Mouse (Mus musculus) midbrain, embryonic 10.5 days (tissue): ENCODE measurements at regions not wholly inside any gene's neighbourhood (a gene's known extent, or its start where the extent isn't known, plus 50 kb on each side); places are given as distances from the start of the nearest gene placed in this dataset.

Source experiments
- DNase-seq: peaks from one replicate; pipeline ENCODE4 v3.0.0-alpha.2; 2017; ENCODE audit warnings: low spot score
- H3K27ac ChIP-seq: fragments of 300-500 bp; sonication (generic); replicated peaks from 2 replicates; pipeline ENCODE4 v1.5.1; 2016; ENCODE audit warnings: mild to moderate bottlenecking
- H3K27me3 ChIP-seq: fragments of 300-500 bp; sonication (generic); 2 replicates; pipeline ENCODE4 v1.6.1; 2016; ENCODE audit warnings: low read depth, mild to moderate bottlenecking; ENCODE audit not compliant: poor library complexity, severe bottlenecking
- H3K36me3 ChIP-seq: fragments of 300-500 bp; sonication (generic); 2 replicates; pipeline ENCODE4 v1.6.1; 2016; ENCODE audit warnings: mild to moderate bottlenecking, moderate library complexity
- H3K4me1 ChIP-seq: fragments of 300-500 bp; sonication (generic); 2 replicates; pipeline ENCODE4 v1.6.1; 2016
- H3K4me3 ChIP-seq: fragments of 300-500 bp; sonication (generic); 2 replicates; pipeline ENCODE4 v1.5.1; 2016; ENCODE audit warnings: mild to moderate bottlenecking, moderate library complexity
- H3K9me3 ChIP-seq: fragments of 300-500 bp; sonication (generic); replicated peaks from 2 replicates; pipeline ENCODE4 v1.6.1; 2016; ENCODE audit warnings: mild to moderate bottlenecking
- WGBS: fragments of 180-500 bp; shearing (Covaris S2); methylation state at CpG from one replicate; pipeline ENCODE4 v1.1.7; 2016; 5-methylcytosine and 5-hydroxymethylcytosine counted together

DNA sequence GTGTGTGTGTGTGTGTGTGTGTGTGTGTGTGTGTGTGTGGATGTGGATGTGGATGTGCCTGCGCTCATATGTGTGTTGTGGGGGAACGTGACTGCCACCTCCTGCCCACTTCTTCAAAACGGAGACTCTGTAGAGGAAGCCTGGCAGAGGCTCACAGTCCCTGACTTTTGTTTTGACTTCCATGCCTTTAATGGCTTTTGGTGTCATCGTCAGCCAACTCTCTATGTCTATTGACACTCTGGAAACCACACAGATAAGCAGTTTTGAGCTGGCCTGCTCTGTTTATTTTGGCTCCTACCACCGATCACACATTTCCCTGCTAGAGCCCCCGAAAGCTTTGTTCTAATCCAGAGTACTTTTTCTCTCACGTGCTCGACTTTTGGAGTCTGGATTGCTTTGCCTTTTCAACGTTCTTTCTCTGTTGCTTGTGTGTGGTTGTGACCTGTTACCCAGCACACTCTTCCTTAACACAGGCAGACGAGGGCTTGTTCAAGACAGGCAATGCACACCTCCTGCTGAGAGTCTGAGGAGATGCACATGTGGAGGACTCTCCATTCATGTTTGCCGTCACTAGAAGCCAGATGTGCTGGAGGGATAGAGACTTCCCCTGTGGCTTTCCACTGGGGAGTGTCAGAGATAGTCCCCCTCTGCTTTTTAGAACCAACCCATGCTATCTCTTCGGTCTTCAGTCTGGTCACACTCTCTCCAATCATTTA, 78.6 kb upstream of the S1pr1 start:
- Histone ChIP-seq H3K36me3 (no peaks in the 10 kb centered on the region), H3K4me3 (no peak overlapping the region), H3K27me3 (no peaks in the 10 kb centered on the region), H3K4me1 (no peaks in the 10 kb centered on the region), H3K9me3 (no peaks in the 10 kb centered on the region), H3K27ac (no peak overlapping the region; the same call in 1 of the 2 replicates)
- 63% methylated on average over 12 of the region's 12 CpGs for WGBS
- DNase-seq, result no peak

DNA sequence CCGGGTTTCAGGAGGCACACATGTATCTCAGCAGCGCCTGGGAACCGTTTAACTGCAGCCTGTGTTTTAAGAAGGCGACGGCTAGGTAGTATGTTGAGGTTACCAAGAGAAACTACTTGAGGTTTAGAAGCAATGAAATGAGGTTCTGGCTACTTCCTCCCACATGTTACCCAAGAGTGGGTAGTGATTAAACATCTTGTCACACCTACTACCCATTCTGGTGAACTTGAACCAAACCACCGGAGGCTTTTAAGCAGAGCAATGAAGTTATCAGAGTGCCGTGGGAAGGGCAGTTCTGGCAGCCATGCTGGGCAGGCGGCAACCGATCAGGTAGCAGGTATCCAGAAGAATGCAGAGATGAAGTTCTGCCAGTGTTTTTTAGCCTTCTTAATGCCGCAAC, 84.5 kb upstream of the S1pr1 start:
- no peak overlapping the region for H3K4me3 ChIP-seq
- no peaks in the 10 kb centered on the region for H3K27me3 ChIP-seq
- H3K27ac ChIP-seq, result no peak overlapping the region
- no peaks in the 10 kb centered on the region for H3K9me3 ChIP-seq
- H3K4me1 ChIP-seq, result peaks cover 4% of the 10 kb centered on the region; the same call in 1 of the 2 replicates
- no peak for DNase-seq
- WGBS, result 93% methylated on average over 10 of the region's 10 CpGs
- H3K36me3 ChIP-seq, result no peaks in the 10 kb centered on the region

DNA sequence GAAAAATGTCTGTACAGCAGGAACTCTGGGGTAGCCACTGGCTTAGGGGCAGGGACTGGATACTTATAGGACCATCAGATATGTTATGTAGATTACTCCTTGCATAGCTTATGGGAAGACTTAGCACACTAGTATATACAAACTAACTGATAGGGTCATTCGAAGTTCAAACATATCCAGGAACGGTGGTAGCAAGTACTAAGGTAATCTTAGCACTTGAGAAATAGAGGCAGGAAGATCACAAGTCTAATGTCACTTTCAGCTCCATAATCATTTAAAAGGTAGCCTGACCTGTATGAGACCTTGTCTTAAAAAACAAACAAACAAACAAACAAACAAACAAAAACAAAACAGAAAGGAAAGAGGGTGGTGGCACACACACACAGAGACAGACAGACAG, 85.1 kb upstream of the S1pr1 start:
- no peaks in the 10 kb centered on the region for H3K9me3 ChIP-seq
- no peaks in the 10 kb centered on the region for H3K36me3 ChIP-seq
- H3K4me1 ChIP-seq, result peaks cover 4% of the 10 kb centered on the region; the same call in 1 of the 2 replicates
- no peak overlapping the region for H3K27ac ChIP-seq
- 88% methylated on average over 2 of the region's 2 CpGs for WGBS
- no peak overlapping the region for H3K4me3 ChIP-seq
- H3K27me3 ChIP-seq, result no peaks in the 10 kb centered on the region
- DNase-seq, result no peak

DNA sequence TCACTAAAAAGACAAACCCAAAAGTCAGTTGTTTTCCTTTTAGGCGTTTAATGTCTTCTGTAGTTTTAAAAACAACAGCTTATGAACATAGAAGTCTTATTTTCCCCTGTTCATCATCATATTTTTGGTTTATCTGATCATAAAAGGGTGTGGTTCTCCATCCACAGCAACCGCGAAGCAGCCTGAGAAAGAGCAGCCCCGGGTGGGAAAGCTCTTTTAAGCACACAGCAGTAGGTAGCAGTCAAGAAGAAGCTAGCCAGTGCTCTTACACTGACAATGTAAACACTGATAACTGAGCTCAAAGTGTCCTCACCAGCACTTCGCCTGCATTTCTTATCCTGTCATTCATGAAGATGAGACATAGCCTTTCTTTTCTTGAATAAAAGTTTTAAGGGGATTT, 86.0 kb upstream of the S1pr1 start:
- Histone ChIP-seq H3K4me1 (peaks cover 4% of the 10 kb centered on the region; the same call in 1 of the 2 replicates), H3K36me3 (no peaks in the 10 kb centered on the region), H3K9me3 (no peaks in the 10 kb centered on the region), H3K4me3 (no peak overlapping the region), H3K27me3 (no peaks in the 10 kb centered on the region), H3K27ac (no peak overlapping the region)
- 52% methylated on average over 5 of the region's 5 CpGs for WGBS
- no peak for DNase-seq

DNA sequence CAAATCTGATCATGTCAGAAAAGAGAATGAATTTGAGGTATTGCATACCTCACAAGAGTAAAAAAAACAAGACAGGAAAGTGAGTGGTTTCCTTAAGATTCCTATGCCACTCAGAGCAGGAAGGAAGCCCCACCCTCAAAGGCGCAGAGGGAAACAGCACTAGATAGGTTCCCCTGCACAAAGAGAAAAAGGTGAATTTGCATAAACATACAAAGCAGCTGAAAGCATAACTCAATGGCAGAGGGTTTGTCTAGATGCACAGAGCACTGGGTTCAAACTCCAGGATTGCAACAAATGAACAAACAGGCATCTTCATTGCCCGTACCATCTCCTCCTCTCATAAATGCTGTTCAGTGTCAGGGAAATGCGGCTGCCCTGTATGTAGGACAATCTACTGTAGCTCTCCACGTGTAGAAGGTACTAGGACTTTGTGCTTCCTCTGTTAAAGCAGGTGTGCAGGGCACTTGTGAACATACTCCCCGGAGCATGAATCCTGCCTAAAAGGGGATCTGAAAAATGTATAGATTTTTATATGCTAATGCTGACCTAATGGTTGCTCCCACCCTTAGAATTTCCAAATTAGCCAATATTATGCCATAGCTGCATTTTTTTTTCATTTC, 85.9 kb upstream of the Dph5 start:
- WGBS, result 85% methylated on average over 5 of the region's 5 CpGs
- Histone ChIP-seq H3K4me3 (no peak overlapping the region), H3K9me3 (no peaks in the 10 kb centered on the region), H3K4me1 (peaks cover 4% of the 10 kb centered on the region; the same call in 1 of the 2 replicates), H3K27ac (no peak overlapping the region), H3K36me3 (no peaks in the 10 kb centered on the region), H3K27me3 (no peaks in the 10 kb centered on the region)
- DNase-seq, result no peak

DNA sequence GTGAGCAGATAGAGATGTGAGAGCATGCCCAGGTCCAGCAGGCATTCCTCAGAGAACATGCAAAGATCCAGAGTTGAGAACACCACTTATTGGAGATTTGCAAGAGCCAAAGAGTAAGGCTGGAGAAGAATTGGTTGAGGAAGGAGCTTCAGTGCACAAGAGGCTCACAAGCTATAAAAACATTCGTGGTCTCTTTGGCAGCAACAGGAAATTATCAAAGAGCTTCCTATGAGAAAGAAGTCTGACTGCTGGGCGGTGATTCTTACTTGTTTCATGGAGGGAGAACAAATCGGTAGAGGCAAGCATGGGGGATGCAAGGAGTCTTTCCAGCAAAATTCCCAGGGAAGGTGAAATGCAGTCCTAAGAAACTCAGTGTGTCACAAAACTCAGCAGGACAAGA, 83.0 kb upstream of the Dph5 start:
- WGBS, result 84% methylated on average over 3 of the region's 3 CpGs
- no peak overlapping the region for H3K27ac ChIP-seq
- H3K27me3 ChIP-seq, result no peaks in the 10 kb centered on the region
- no peaks in the 10 kb centered on the region for H3K36me3 ChIP-seq
- peaks cover 4% of the 10 kb centered on the region; the same call in 1 of the 2 replicates for H3K4me1 ChIP-seq
- DNase-seq, result no peak
- no peak overlapping the region for H3K4me3 ChIP-seq
- H3K9me3 ChIP-seq, result no peaks in the 10 kb centered on the region

DNA sequence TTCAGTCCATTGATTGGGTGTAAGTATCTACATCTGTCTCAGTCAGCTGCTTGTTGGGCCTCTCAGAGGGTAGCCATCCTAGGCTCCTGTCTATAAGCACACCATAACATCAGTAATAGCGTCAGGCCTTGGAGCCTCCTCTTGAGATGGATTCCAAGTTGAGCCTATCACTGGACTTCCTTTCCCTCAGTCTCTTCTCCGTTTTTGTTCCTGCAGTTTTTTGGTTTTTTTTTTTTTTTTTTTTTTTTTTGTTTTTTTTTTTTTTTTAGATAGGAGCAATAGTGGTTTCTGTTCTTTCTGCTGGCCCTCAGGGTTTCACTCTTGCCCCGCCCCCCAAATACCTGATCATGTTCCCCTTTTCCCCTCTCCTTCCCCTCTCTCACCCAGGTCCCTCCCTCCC, 80.6 kb upstream of the Dph5 start:
- WGBS, result 79% methylated on average over 3 of the region's 3 CpGs
- no peak overlapping the region for H3K27ac ChIP-seq
- no peaks in the 10 kb centered on the region for H3K27me3 ChIP-seq
- H3K4me1 ChIP-seq, result peaks cover 4% of the 10 kb centered on the region; the same call in 1 of the 2 replicates
- no peak overlapping the region for H3K4me3 ChIP-seq
- H3K36me3 ChIP-seq, result no peaks in the 10 kb centered on the region
- H3K9me3 ChIP-seq, result no peaks in the 10 kb centered on the region
- DNase-seq, result no peak

DNA sequence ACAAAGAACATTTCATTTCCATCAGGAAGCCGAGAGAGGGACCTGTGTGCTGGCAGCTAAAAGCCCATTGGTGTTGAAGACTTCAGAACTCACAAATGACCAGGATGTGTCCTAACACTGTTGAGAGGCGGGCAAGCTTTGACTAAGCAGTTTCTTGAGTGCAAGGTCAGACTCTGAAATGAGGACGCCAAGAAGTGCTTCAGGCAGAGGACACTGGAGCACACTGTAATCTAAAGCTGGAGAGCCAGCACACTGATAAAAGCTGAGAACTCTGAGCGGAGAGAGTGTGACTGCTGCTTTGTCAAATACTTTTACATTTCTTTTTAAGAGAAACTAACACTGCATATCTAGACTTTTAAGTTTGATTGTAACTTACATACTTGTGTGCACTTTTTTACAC, 72.5 kb upstream of the Dph5 start:
- H3K36me3 ChIP-seq, result no peaks in the 10 kb centered on the region
- 75% methylated on average over 4 of the region's 4 CpGs for WGBS
- H3K27me3 ChIP-seq, result no peaks in the 10 kb centered on the region
- DNase-seq, result no peak
- no peaks in the 10 kb centered on the region for H3K4me1 ChIP-seq
- no peak overlapping the region for H3K27ac ChIP-seq
- no peak overlapping the region for H3K4me3 ChIP-seq
- no peaks in the 10 kb centered on the region for H3K9me3 ChIP-seq

DNA sequence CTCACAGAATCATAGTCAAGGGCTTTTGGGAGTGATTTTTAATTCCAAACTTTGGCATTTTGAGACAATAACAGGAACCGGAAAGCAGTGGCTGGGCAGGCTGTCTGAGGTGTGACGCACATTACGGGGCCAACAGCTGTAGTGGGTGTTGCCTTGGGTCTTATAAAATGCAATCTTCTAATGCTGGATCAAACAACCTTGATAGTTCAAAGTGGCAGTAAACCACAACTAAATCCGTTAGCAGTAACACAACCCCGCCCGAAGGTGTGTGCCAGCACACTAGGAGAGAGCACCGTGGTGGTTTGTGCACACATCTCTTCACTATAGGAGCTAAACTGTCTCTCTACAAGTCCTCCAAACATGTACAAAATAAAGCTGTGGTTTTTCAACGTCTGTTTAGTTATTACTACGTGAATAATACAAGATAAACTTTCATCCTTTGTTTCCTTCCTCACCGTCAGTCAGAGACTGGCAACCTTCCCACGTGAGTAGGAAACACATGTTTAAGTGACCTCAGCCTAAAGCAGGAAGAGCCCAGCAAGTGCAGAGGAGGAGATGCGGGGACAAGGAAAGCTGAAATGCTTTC, 72.0 kb upstream of the Dph5 start:
- Histone ChIP-seq H3K4me3 (no peak overlapping the region), H3K36me3 (no peaks in the 10 kb centered on the region), H3K4me1 (no peaks in the 10 kb centered on the region), H3K27ac (no peak overlapping the region), H3K9me3 (no peaks in the 10 kb centered on the region), H3K27me3 (no peaks in the 10 kb centered on the region)
- WGBS, result 85% methylated on average over 12 of the region's 12 CpGs
- no peak for DNase-seq

DNA sequence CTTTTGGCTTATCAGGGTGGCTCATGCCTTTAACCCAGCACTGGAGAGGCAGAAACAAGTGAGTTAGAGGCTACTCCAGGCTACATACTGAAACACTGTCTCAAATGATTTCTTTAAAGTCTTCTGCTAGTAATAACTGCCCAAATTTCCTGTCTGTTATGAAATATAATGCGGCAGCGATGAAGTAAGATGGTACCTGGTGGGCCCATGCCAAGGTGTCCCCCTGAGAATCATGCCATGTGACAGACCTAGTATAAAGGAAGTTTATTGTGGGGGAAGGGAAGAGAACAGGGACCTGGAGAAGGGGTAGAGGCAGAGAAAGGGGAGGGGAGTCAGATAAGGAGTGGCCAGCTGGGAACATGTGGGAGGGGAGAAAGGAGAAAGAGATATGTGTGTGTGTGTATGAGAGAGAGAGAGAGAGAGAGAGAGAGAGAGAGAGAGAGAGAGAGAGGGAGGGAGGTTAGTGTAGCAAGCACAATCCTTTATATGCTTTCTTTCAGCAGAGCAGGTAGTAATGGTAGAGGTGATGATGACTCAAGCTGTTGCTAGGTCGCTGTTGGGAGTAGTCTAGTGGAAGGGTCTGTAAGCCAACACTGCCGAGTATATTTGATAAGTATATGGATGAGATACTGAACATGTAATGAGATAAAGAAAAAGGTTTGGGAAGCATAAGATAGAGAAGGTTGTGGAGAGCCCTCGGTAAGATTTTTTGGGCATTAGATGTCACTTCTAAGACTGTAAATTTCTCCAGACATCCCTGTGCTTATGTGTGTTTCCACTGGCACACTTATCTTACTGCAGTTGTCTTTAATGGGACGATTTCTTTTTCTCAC, 71.1 kb upstream of the Dph5 start:
- no peak overlapping the region for H3K4me3 ChIP-seq
- H3K27me3 ChIP-seq, result no peaks in the 10 kb centered on the region
- H3K27ac ChIP-seq, result no peak overlapping the region
- no peaks in the 10 kb centered on the region for H3K36me3 ChIP-seq
- no peak for DNase-seq
- WGBS, result 92% methylated on average over 6 of the region's 6 CpGs
- H3K9me3 ChIP-seq, result no peaks in the 10 kb centered on the region
- no peaks in the 10 kb centered on the region for H3K4me1 ChIP-seq

DNA sequence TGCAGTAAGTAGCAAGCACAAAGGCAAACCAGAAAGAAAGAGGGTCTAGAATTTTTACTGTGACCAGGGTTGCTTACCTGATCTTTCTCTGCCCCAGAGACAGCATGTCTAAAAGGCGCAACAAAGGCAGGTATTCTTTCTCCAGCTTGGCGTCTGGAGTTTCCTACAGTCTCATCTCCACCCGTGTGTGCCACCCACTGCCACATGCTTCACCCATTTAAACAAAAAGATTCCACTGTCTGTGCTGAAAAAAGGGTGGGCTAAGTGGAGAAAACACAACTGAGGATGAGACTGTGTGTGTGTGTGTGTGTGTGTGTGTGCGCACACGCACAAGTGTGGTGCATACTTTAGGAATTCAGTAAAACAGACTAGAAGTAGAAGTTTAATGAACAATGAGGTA, 69.9 kb upstream of the Dph5 start:
- Histone ChIP-seq H3K27me3 (no peaks in the 10 kb centered on the region), H3K9me3 (no peaks in the 10 kb centered on the region), H3K36me3 (no peaks in the 10 kb centered on the region), H3K27ac (no peak overlapping the region), H3K4me3 (no peak overlapping the region), H3K4me1 (peaks cover 3% of the 10 kb centered on the region; the same call in 1 of the 2 replicates)
- 94% methylated on average over 5 of the region's 5 CpGs for WGBS
- no peak for DNase-seq

DNA sequence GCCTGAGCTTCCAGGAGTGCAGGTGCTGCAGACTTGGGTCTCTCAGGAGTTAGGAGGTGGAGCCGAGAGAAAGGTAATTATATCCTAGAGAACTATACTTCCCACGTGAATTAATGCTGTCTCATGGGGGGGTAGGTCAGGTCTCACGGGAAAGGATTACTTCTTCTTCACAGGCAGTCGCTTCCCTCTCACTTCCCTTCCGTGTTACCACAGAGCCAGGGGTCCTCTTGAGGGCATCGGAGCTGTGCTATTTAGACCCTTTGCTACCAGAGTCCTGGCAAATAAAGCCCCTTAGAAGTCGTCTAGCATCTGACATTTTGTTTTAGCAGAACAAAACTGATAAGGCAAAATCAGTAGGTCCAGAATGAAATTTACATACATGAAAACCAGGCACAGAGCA, 68.9 kb upstream of the Dph5 start:
- WGBS, result 70% methylated on average over 7 of the region's 7 CpGs

More for the DNA sequence above, 68.9 kb upstream of the Dph5 start:
- Histone ChIP-seq H3K27me3 (no peaks in the 10 kb centered on the region), H3K4me3 (no peak overlapping the region), H3K27ac (no peak overlapping the region), H3K36me3 (no peaks in the 10 kb centered on the region), H3K9me3 (no peaks in the 10 kb centered on the region), H3K4me1 (peaks cover 3% of the 10 kb centered on the region; the same call in 1 of the 2 replicates)
- no peak for DNase-seq
